Mouse (Mus musculus): ENCODE results near the gene Gata1. TPM values are rescaled to one million over a fixed set of nuclear protein-coding genes. Genes with fewer than 3 reads are reported as not detected.

Gene Gata1
- not detected for polyA plus RNA-seq (2017; shearing (Covaris generic))

DNA sequence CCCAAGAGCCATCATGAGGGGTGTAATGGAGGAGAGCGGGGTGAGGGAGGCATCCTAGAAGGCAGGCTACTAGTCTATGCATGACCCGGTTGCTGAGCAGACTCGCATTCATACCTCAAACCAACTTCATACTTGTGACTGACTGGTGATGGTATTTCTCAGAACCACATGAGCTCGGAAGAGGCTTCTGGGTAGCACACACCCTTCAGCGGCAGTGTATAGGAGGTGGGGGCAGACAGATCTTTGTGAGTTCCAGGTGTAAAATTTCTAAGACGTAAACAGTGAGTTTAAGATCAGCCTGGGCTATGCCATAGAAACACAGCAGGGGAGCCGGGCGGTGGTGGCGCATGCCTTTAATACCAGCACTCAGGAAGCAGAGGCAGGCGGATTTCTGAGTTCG is at the start of gene Gata1:
Gata1 (minus strand) TSS at position 180 of the 400 bp plus-strand sequence.

DNA sequence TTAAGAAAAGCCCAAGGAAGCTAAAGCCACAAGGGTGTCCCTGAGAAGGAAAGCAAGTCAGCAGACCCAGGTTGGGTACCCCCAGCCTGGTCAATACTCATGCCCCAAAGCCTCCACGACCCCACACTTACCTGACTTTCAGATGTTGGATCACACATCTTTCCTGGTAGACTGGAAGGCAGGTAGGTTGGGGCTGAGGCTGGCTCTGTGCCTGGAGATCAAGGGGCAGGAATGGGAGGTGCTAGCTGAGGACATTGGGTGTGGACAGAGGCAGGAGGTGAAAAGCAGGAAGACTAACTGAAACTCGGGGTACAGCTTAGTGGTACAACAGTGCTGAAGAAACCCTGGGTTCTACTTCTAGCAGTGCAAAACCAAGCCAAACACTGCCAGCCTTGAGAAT is 40.4 kb upstream of the Gata1 start, which contains the start of gene Glod5:
Glod5 (minus strand) TSS at position 207 of the 400 bp plus-strand sequence.

DNA sequence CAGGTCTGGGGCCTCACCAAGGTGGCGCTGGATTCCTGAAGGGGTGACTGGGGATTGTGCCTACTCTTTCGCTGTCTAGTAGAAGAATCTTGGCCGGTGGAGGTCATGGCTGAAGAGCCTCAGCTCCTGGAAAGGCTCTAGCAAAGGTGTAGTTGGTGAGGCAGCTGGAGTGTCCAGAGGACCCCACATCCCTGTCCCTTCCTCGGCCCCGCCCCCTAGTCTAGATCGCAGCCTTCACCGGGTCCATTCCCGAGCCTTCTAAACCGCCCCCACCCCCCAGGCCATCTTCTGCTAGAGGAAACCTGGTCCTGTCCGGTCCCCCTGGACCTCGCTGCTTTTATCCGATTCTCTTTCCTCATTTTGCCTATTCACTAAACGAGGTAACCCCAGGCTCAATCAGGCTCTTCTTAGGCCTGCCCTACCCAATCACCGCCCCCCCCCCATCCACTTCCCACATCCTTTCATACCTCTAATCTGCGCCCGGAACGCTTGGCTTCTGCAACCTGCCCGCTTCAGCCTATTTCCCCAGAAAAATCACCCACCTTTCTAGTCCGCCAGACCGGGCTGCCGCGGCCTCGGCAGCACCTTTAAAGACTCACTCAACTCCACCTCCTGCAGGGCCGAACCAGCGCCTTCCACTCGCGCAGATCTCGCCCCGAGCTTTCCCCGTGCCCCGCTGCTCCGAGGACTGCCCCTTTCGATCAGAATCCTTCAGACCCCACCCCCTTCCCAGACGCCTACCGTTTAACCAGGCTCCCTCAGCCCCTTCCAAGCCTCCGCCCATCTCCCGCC is 30.6 kb downstream of the Gata1 start, which contains the start of gene Hdac6:
Hdac6 (minus strand) TSS at position 782 of the 792 bp plus-strand sequence.

DNA sequence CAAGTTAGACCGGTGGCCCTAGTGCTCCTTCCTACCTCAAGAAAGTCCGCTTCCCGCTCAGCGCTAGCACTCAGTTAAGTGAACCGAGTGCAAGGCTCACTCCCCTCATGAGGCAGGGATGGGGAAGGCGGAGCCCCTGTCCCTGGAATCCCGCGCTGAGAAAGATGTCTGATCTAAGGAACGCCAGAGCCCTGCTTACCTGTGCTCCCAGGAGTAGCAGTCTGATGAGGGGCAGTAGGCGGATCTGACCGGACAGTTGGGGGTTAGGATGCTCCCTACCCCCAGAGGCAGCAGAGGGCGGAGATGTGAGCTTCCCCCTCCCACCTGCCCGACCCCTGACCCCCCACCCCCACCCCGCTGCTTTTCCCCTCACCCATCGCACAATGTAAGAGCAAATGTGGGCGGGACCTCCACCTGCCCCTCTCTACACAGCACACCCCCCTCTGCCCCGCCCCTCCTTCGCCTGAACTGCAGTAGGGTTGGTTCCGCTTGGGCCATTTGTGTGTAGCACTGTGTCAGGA is 49.5 kb downstream of the Gata1 start, which contains the start of gene Eras:
Eras (minus strand) TSS at position 338 of the 521 bp plus-strand sequence.

DNA sequence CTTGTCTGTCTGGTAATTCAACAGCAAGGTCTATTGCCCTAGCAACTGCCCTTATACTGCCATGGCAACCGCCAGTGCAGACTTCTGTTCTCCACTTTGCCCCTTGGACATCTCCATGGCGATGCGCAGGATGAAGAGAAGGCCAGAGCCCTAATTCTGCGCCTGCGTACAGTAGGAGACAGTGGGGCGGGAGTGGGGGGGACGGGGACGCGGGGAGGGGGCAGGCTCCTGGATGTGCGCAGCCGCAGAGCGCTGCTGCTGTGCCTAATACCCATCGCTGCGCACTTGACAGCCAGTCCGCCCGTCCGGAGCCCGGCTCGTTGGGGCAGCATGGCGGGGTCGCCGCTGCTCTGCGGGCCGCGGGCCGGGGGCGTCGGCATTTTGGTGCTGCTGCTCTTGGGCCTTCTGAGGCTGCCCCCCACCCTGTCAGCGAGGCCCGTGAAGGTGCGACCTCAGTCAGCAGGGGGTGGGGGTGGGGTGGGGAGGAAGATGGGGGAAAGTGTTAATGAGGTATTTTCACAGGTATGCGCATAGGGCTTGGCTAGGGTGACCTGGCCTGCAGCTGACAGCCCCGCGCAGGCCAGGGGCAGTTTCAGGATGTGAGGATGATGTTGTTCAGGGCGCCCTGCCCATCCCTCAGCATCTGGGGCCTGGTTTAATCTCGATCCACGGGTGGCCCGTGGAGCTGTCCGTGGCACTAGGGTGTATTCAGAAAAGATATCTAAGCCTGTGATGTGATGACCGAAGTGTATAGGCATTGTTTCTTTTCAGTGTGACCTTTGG is 58.1 kb downstream of the Gata1 start, which contains the start of gene Pcsk1n:
Pcsk1n (plus strand) TSS at position 222 of the 783 bp plus-strand sequence.

Other genes with a start within 250 kb of the Gata1 start
- gene Praf2, start 249.6 kb downstream of the Gata1 start, polyA plus RNA-seq (2017; shearing (Covaris generic)), result 19.8 TPM
- gene Ccdc120, start 227.2 kb downstream of the Gata1 start, polyA plus RNA-seq (2017; shearing (Covaris generic)), result 0.12 TPM
- gene Tfe3, start 215.5 kb downstream of the Gata1 start, polyA plus RNA-seq (2017; shearing (Covaris generic)), result 64.9 TPM
- gene Gripap1, start 188.3 kb downstream of the Gata1 start, polyA plus RNA-seq (2017; shearing (Covaris generic)), result 104 TPM
- 0.19 TPM for gene Kcnd1, start 155.8 kb downstream of the Gata1 start, polyA plus RNA-seq (2017; shearing (Covaris generic))
- 191 TPM for gene Otud5, start 136.7 kb downstream of the Gata1 start, polyA plus RNA-seq (2017; shearing (Covaris generic))
- gene Pim2, start 99.8 kb downstream of the Gata1 start, polyA plus RNA-seq (2017; shearing (Covaris generic)), result 233 TPM
- gene Slc35a2, start 94.0 kb downstream of the Gata1 start, polyA plus RNA-seq (2017; shearing (Covaris generic)), result 38.7 TPM
- 170 TPM for gene Pqbp1, start 78.8 kb downstream of the Gata1 start, polyA plus RNA-seq (2017; shearing (Covaris generic))
- 101 TPM for gene Timm17b, start 78.7 kb downstream of the Gata1 start, polyA plus RNA-seq (2017; shearing (Covaris generic))
- gene Gm10491, start 70.2 kb downstream of the Gata1 start, polyA plus RNA-seq (2017; shearing (Covaris generic)), result not detected
- gene Gm10490, start 68.5 kb downstream of the Gata1 start, polyA plus RNA-seq (2017; shearing (Covaris generic)), result not detected
- gene Pcsk1n, start 58.2 kb downstream of the Gata1 start, polyA plus RNA-seq (2017; shearing (Covaris generic)), result not detected
- gene Eras, start 49.5 kb downstream of the Gata1 start, polyA plus RNA-seq (2017; shearing (Covaris generic)), result not detected
- 12.9 TPM for gene Hdac6, start 30.2 kb downstream of the Gata1 start, polyA plus RNA-seq (2017; shearing (Covaris generic))
- not detected for gene Glod5, start 40.4 kb upstream of the Gata1 start, polyA plus RNA-seq (2017; shearing (Covaris generic))
- 22.0 TPM for gene Suv39h1, start 96.7 kb upstream of the Gata1 start, polyA plus RNA-seq (2017; shearing (Covaris generic))
- 51.5 TPM for gene Was, start 112.4 kb upstream of the Gata1 start, polyA plus RNA-seq (2017; shearing (Covaris generic))
- 19.5 TPM for gene Wdr13, start 154.8 kb upstream of the Gata1 start, polyA plus RNA-seq (2017; shearing (Covaris generic))
- 967 TPM for gene Rbm3, start 167.8 kb upstream of the Gata1 start, polyA plus RNA-seq (2017; shearing (Covaris generic))
- gene Tbc1d25, start 198.1 kb upstream of the Gata1 start, polyA plus RNA-seq (2017; shearing (Covaris generic)), result 31.8 TPM
- 55.6 TPM for gene Ebp, start 215.4 kb upstream of the Gata1 start, polyA plus RNA-seq (2017; shearing (Covaris generic))
- gene Porcn, start 228.5 kb upstream of the Gata1 start, polyA plus RNA-seq (2017; shearing (Covaris generic)), result not detected

Data from effector memory CD4-positive, alpha-beta T cell, adult 5 months (primary cell).